Mouse (Mus musculus): ENCODE measurements around the gene Kcnq4. TPM values are rescaled to one million over a fixed set of nuclear protein-coding genes. Genes with fewer than 3 reads are reported as not detected.

Kcnq4 gene
- polyA plus RNA-seq, 1 experiment from 2014 or later = 11.1 TPM

DNA sequence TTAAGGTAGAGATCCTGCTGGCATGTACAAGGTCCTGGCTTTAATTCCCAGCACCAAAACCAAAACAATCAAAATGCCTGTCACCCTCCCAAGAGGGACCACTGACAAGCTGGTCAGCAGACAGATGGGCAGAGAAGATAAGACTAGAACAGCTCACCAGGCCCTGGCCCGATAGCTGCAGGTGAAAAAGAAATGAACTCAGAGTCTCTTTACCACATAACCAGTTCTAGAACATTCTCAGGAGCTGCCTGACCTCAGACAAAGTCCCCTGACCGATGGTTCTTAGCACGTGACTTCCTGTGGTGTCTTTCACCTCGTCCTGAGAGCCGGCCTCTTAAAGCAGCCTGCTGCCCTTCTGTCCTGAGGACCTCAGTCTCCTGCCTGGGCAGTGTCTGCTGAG, 78.8 kb downstream of the Kcnq4 start:
- 71% methylated on average over 5 of the region's 5 CpGs for WGBS
- no peak for ATAC-seq
- no peak overlapping the region for H3K27ac ChIP-seq (ENCODE audit: low read length)
- H3K9me3 ChIP-seq (ENCODE audit: control insufficient read depth, low read length) = no peaks in the 10 kb centered on the region
- H3K4me3 ChIP-seq (replicated peaks; ENCODE audit: low read length) = no peak overlapping the region
- H3K4me1 ChIP-seq (replicated peaks; ENCODE audit: control insufficient read depth, insufficient read depth, low read length) = peaks cover 13% of the 10 kb centered on the region
- H3K9ac ChIP-seq (replicated peaks; ENCODE audit: low read depth, low read length) = no peak overlapping the region
- no peaks in the 10 kb centered on the region for H3K36me3 ChIP-seq (ENCODE audit: control insufficient read depth, insufficient read depth)
- no peak overlapping the region for H3K4me2 ChIP-seq (ENCODE audit: low read length)
- peaks cover 9% of the 10 kb centered on the region; the same call in 1 of the 2 replicates for H3K27me3 ChIP-seq (replicated peaks; ENCODE audit: control insufficient read depth, insufficient read depth, low read length)

DNA sequence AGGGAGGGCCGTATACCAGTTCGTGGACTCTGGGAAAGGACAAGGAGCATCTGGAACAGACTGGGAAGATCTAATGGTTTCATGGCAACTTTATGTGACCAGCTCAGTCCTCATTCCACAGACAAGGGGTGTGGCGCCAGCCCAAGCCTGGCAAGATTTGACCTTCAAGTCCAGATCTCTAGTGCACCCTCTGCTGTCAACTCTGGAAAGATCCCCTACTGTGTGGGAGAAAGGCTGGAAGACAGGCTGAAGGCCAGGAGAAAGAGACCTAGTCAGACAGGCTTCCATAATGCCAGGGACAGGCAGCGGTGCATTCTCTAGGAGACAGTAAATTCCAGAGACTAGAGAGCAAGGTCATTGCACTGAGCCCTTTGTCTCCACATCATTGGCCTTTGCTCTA, 79.9 kb downstream of the Kcnq4 start:
- 96% methylated on average over 4 of the region's 4 CpGs for WGBS
- no peak for ATAC-seq
- H3K4me2 ChIP-seq (ENCODE audit: low read length) = no peak overlapping the region

DNA sequence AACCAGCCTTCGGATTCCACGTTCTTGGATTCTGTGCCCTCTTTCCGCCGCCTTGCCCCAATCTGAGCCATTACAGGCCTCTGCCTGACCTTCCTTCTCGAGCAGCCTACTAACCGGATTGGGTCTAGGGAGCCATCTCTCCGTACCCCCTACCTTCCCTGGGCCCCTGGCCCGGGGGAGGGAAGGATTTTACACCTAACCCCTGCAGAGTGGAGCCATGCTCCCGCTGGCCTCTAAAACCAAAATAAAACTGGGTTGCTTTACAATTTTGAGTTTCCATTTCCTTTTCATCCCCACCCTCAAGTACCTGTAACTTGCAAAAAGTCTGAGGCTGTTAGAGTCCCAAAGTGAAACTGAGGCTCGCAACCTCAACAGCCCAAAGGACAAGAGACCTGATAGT, 80.9 kb downstream of the Kcnq4 start:
- ATAC-seq = no peak; the same call in 1 of the 2 replicates
- Histone ChIP-seq H3K27me3 (replicated peaks; ENCODE audit: control insufficient read depth, insufficient read depth, low read length) (peaks cover 9% of the 10 kb centered on the region; the same call in 1 of the 2 replicates), H3K4me3 (replicated peaks; ENCODE audit: low read length) (peak overlapping the region; percentile 57), H3K36me3 (ENCODE audit: control insufficient read depth, insufficient read depth) (no peaks in the 10 kb centered on the region), H3K27ac (ENCODE audit: low read length) (no peak overlapping the region), H3K9me3 (ENCODE audit: control insufficient read depth, low read length) (no peaks in the 10 kb centered on the region), H3K9ac (replicated peaks; ENCODE audit: low read depth, low read length) (no peak overlapping the region), H3K4me1 (replicated peaks; ENCODE audit: control insufficient read depth, insufficient read depth, low read length) (peaks cover 13% of the 10 kb centered on the region), H3K4me2 (ENCODE audit: low read length) (peak overlapping the region; percentile 99)
- 16% methylated on average over 10 of the region's 10 CpGs for WGBS

More for the DNA sequence above, 79.9 kb downstream of the Kcnq4 start:
- H3K27me3 ChIP-seq (replicated peaks; ENCODE audit: control insufficient read depth, insufficient read depth, low read length) = peaks cover 9% of the 10 kb centered on the region; the same call in 1 of the 2 replicates
- no peak overlapping the region for H3K4me3 ChIP-seq (replicated peaks; ENCODE audit: low read length)
- H3K9ac ChIP-seq (replicated peaks; ENCODE audit: low read depth, low read length) = no peak overlapping the region
- no peak overlapping the region for H3K27ac ChIP-seq (ENCODE audit: low read length)
- no peaks in the 10 kb centered on the region for H3K9me3 ChIP-seq (ENCODE audit: control insufficient read depth, low read length)
- peaks cover 13% of the 10 kb centered on the region for H3K4me1 ChIP-seq (replicated peaks; ENCODE audit: control insufficient read depth, insufficient read depth, low read length)
- no peaks in the 10 kb centered on the region for H3K36me3 ChIP-seq (ENCODE audit: control insufficient read depth, insufficient read depth)

DNA sequence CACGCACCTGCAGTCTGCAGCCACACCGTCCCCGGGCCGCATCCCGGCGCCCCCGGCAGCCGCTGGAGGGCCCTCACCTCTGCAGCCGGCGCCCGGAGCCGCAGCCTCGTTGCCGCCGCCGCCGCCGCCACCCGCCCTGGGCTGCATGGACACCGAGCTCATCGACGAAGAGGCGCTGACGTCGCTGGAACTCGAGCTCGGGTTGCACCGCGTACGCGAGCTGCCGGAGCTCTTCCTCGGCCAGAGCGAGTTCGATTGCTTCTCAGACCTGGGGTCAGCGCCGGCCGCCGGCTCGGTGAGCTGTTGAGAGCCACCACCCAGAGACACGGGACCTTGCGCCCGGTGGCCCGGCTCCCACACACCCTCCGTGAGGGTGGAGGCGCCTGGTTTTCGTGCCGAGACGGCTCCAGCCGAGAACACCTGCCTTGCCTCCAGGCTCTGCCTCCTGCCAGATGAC, 81.3 kb downstream of the Kcnq4 start:
- ATAC-seq = peak; percentile 54
- H3K27me3 ChIP-seq (replicated peaks; ENCODE audit: control insufficient read depth, insufficient read depth, low read length) = peaks cover 9% of the 10 kb centered on the region; the same call in 1 of the 2 replicates
- under 1% methylated on average over 39 of the region's 50 CpGs for WGBS

DNA sequence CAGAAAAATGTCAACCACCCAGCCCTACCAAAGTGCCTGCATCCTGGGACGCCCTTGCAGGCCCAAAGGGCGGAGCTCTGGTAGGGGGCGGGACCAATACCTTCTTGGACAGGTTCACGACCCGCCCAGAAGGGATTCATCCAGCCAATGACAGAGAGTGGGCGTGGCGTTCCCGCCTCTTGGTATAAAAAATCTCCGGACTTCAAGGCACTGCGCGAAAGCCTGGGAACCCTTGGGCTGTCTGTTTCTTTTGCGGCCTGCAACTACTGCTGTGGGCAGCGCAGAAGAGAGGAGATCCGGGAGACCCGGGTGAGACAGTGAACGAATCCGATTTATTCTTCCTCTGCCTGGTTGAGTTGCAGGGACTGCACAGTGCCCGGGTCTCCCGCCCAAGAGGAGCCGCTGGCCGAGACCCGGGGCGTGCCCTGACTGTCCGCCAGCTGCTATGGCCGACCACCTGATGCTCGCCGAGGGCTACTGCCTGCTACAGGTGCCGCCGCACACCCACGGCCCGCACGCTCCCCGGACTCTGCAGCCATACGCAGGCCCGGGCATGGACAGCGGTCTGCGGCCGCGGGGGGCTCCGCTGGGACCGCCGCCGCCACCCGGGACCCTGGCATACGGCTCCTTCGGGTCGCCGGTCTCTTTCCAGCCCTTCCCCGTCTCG, 81.9 kb downstream of the Kcnq4 start, which contains the start of gene Cited4:
Cited4 (plus strand) TSS at position 215 of the 667 bp plus-strand sequence.
- peak within 1 kb of the TSS; percentile 57 for H3K4me3 ChIP-seq (replicated peaks; ENCODE audit: low read length)
- WGBS = under 1% methylated on average over 50 of the region's 50 CpGs
- H3K4me2 ChIP-seq (ENCODE audit: low read length) = peak within 1 kb of the TSS; percentile 99
- ATAC-seq = peak; percentile 81
- H3K9me3 ChIP-seq (ENCODE audit: control insufficient read depth, low read length) = no peaks in the 10 kb centered on the region
- peak within 1 kb of the TSS; percentile 51 for H3K9ac ChIP-seq (replicated peaks; ENCODE audit: low read depth, low read length)
- no peak within 1 kb of the TSS for H3K27ac ChIP-seq (ENCODE audit: low read length)
- no peaks in the 10 kb centered on the region for H3K36me3 ChIP-seq (ENCODE audit: control insufficient read depth, insufficient read depth)
- peaks cover 13% of the 10 kb centered on the region for H3K4me1 ChIP-seq (replicated peaks; ENCODE audit: control insufficient read depth, insufficient read depth, low read length)
- H3K27me3 ChIP-seq (replicated peaks; ENCODE audit: control insufficient read depth, insufficient read depth, low read length) = peaks cover 9% of the 10 kb centered on the region; the same call in 1 of the 2 replicates

More for the DNA sequence above, 81.3 kb downstream of the Kcnq4 start:
- Histone ChIP-seq H3K4me1 (replicated peaks; ENCODE audit: control insufficient read depth, insufficient read depth, low read length) (peaks cover 13% of the 10 kb centered on the region), H3K27ac (ENCODE audit: low read length) (no peak overlapping the region), H3K4me3 (replicated peaks; ENCODE audit: low read length) (peak overlapping the region; percentile 57), H3K4me2 (ENCODE audit: low read length) (peak overlapping the region; percentile 99), H3K9me3 (ENCODE audit: control insufficient read depth, low read length) (no peaks in the 10 kb centered on the region), H3K36me3 (ENCODE audit: control insufficient read depth, insufficient read depth) (no peaks in the 10 kb centered on the region), H3K9ac (replicated peaks; ENCODE audit: low read depth, low read length) (peak overlapping the region; percentile 51)

DNA sequence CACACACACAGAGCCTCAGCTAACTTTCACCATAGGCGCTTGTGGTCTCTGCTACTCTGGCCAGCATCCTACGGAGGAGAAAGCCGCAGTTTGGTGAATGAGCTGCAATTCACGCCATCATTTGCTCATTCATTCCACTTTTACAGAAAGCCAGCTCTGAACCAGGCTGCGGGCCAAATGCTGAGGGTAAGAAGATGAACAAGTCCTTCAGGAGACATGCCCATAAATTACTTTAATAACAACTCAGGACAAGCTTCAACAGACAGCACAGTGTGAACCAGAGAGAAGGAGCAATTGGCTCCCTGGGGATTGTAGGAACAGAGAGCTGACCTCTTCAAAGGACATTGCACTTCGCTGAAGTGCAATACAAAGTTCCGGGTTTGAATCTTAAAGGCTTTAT, 82.6 kb downstream of the Kcnq4 start:
- Histone ChIP-seq H3K4me3 (replicated peaks; ENCODE audit: low read length) (no peak overlapping the region), H3K4me1 (replicated peaks; ENCODE audit: control insufficient read depth, insufficient read depth, low read length) (peaks cover 13% of the 10 kb centered on the region), H3K9ac (replicated peaks; ENCODE audit: low read depth, low read length) (no peak overlapping the region), H3K27ac (ENCODE audit: low read length) (no peak overlapping the region), H3K9me3 (ENCODE audit: control insufficient read depth, low read length) (no peaks in the 10 kb centered on the region), H3K36me3 (ENCODE audit: control insufficient read depth, insufficient read depth) (no peaks in the 10 kb centered on the region), H3K4me2 (ENCODE audit: low read length) (no peak overlapping the region), H3K27me3 (replicated peaks; ENCODE audit: control insufficient read depth, insufficient read depth, low read length) (peaks cover 9% of the 10 kb centered on the region; the same call in 1 of the 2 replicates)
- WGBS = 52% methylated on average over 7 of the region's 7 CpGs
- ATAC-seq = no peak

DNA sequence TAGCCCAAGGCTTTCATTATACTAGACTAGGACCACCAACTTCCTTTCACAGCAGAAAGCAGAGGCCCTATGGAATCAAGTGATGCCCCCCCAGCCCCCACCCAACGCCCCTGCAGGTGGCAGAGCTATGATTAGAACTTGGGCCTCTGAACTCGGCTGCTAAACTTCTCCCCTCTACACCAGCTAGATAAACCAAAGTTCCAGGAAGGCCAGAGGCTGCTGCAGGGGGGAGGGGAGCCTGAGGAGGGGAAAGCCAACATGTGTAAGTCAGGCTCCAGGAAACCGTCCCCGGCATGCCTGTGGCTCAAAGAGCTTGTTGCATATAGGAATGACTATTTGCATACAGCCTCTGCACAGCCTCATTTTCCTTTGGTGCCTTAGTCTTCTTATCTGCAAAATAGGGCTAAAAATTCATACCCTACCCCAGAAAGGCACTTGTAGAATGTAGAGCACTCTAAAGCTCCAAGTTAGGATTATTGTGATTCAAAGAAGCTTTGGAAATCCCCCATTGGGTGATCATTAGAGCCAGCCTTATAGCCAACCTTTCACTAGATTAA, 83.2 kb downstream of the Kcnq4 start:
- peaks cover 9% of the 10 kb centered on the region; the same call in 1 of the 2 replicates for H3K27me3 ChIP-seq (replicated peaks; ENCODE audit: control insufficient read depth, insufficient read depth, low read length)
- H3K9ac ChIP-seq (replicated peaks; ENCODE audit: low read depth, low read length) = no peak overlapping the region
- H3K4me3 ChIP-seq (replicated peaks; ENCODE audit: low read length) = no peak overlapping the region
- no peaks in the 10 kb centered on the region for H3K36me3 ChIP-seq (ENCODE audit: control insufficient read depth, insufficient read depth)
- ATAC-seq = no peak
- H3K27ac ChIP-seq (ENCODE audit: low read length) = no peak overlapping the region
- no peak overlapping the region for H3K4me2 ChIP-seq (ENCODE audit: low read length)
- 57% methylated on average over 4 of the region's 4 CpGs for WGBS
- H3K9me3 ChIP-seq (ENCODE audit: control insufficient read depth, low read length) = no peaks in the 10 kb centered on the region
- peaks cover 13% of the 10 kb centered on the region for H3K4me1 ChIP-seq (replicated peaks; ENCODE audit: control insufficient read depth, insufficient read depth, low read length)

DNA sequence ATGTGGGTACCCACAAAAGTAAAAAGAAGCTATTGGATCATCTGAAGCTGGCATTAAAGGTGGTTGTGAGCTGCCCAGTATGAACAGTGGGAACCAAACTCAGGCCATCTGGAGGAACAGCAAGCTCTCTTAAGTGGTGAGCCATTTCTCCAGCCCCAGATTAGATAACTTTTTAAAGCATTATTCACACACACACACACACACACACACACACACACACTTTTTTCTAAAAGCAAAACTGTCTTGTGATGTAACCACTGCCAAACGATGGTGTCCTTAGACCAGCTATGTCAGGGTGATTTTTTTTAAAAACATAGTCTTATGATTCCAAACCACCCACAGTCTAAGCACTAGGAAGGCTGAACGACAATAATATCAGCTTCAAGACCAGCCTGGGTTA, 83.8 kb downstream of the Kcnq4 start:
- Histone ChIP-seq H3K4me3 (replicated peaks; ENCODE audit: low read length) (no peak overlapping the region), H3K27ac (ENCODE audit: low read length) (no peak overlapping the region), H3K9me3 (ENCODE audit: control insufficient read depth, low read length) (no peaks in the 10 kb centered on the region), H3K9ac (replicated peaks; ENCODE audit: low read depth, low read length) (no peak overlapping the region), H3K4me1 (replicated peaks; ENCODE audit: control insufficient read depth, insufficient read depth, low read length) (peaks cover 13% of the 10 kb centered on the region), H3K27me3 (replicated peaks; ENCODE audit: control insufficient read depth, insufficient read depth, low read length) (peaks cover 9% of the 10 kb centered on the region; the same call in 1 of the 2 replicates), H3K4me2 (ENCODE audit: low read length) (no peak overlapping the region), H3K36me3 (ENCODE audit: control insufficient read depth, insufficient read depth) (no peaks in the 10 kb centered on the region)
- no peak for ATAC-seq
- 87% methylated on average over 2 of the region's 2 CpGs for WGBS

DNA sequence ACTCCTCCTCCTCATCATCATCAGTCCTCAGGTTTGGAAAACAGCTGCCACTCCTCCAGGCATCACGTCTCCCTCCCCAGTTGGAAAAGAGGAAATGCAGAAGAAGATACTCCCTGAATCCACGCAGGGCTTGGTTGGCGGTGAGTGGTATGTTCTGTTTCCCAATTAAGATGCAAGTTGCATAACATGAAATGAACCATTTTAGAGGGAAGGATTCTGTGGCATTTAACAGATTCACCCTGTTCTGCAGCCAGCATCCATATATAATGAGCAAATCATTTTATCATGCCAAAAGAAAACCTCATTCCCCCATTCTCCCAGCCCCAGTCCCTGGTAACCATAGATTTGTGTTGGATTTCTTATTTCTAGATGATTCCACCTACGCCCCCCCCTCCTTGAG, 87.9 kb downstream of the Kcnq4 start:
- no peak for ATAC-seq
- Histone ChIP-seq H3K4me1 (replicated peaks; ENCODE audit: control insufficient read depth, insufficient read depth, low read length) (no peaks in the 10 kb centered on the region), H3K36me3 (ENCODE audit: control insufficient read depth, insufficient read depth) (no peaks in the 10 kb centered on the region), H3K9ac (replicated peaks; ENCODE audit: low read depth, low read length) (no peak overlapping the region), H3K27me3 (replicated peaks; ENCODE audit: control insufficient read depth, insufficient read depth, low read length) (no peaks in the 10 kb centered on the region), H3K27ac (ENCODE audit: low read length) (no peak overlapping the region), H3K4me2 (ENCODE audit: low read length) (no peak overlapping the region), H3K4me3 (replicated peaks; ENCODE audit: low read length) (no peak overlapping the region), H3K9me3 (ENCODE audit: control insufficient read depth, low read length) (no peaks in the 10 kb centered on the region)
- WGBS = 63% methylated on average over 4 of the region's 4 CpGs

All from forebrain, embryonic 16.5 days (tissue).